Mouse (Mus musculus): ENCODE data around the gene Rnf121.

GRCm38 (mm10) chr7:101999461-102000151, 65.7 kb downstream of the Rnf121 start:
- TF ChIP-seq CTCF (IDR thresholded peaks at IDR 0.05; ENCODE audit: insufficient read depth, low read depth, low read length): no peak
- TF ChIP-seq POLR2A (IDR thresholded peaks at IDR 0.05; ENCODE audit: insufficient read depth, low read depth, low read length): no peak
